Mouse (Mus musculus) spleen, adult 2 months (tissue): Measurements from ENCODE around the gene Wfikkn2. TPM values are rescaled to one million over a fixed set of nuclear protein-coding genes. Genes with fewer than 3 reads are reported as not detected.

ENCODE experiments used
- DNase-seq, 2 experiments: peaks; one replicate each; pipeline versions ENCODE4 v3.0.0 to v3.0.0-alpha.2; 2012 to 2021; ENCODE audit warnings: low spot score in 2 of 2, low read depth in 1 of 2
- H3K27ac ChIP-seq: fragments of 200-500 bp; 2 replicates; pipeline ENCODE4 v1.5.1; 2012; ENCODE audit warnings: low read length, inconsistent platforms; ENCODE audit not compliant: insufficient read depth
- H3K27me3 ChIP-seq: fragments of 200-500 bp; 2 replicates; pipeline ENCODE4 v1.6.1; 2012; ENCODE audit warnings: mild to moderate bottlenecking, moderate library complexity, low read length, inconsistent platforms; ENCODE audit not compliant: control insufficient read depth, insufficient read depth
- H3K36me3 ChIP-seq: fragments of 200-500 bp; 2 replicates; pipeline ENCODE4 v1.6.1; 2012; ENCODE audit warnings: mild to moderate bottlenecking, low read length, inconsistent platforms; ENCODE audit not compliant: control insufficient read depth, insufficient read depth
- H3K4me1 ChIP-seq: fragments of 200-500 bp; 2 replicates; pipeline ENCODE4 v1.6.1; 2011; ENCODE audit warnings: inconsistent platforms; ENCODE audit not compliant: control insufficient read depth, insufficient read depth, insufficient read length
- H3K4me3 ChIP-seq: fragments of 200-500 bp; 2 replicates; pipeline ENCODE4 v1.5.1; 2011; ENCODE audit warnings: mild to moderate bottlenecking, inconsistent platforms; ENCODE audit not compliant: insufficient read depth, insufficient read length; ENCODE audit errors: extremely low read depth
- CTCF ChIP-seq: fragments of 200-500 bp; IDR thresholded peaks from 2 replicates; pipeline ENCODE4 v1.5.1; 2011; ENCODE audit warnings: mild to moderate bottlenecking, inconsistent platforms; ENCODE audit not compliant: insufficient read depth, insufficient read length, insufficient replicate concordance; ENCODE audit errors: extremely low read depth
- POLR2A ChIP-seq: fragments of 200-500 bp; IDR thresholded peaks from 2 replicates; pipeline ENCODE4 v1.6.1; 2011; ENCODE audit warnings: low read depth, low read length, inconsistent platforms
- WGBS: fragments of 180-500 bp; shearing (Covaris S2); methylation state at CpG from one replicate; pipeline ENCODE4 v1.1.7; 2018; 5-methylcytosine and 5-hydroxymethylcytosine counted together
- polyA plus RNA-seq: library from polyadenylated mRNA; depleted of rRNA; stranded (reverse); fragments of >200 nt; gene quantifications from 2 replicates; pipeline ENCODE4 v1.2.3, GENCODE M21; 2012; rRNA removed

Wfikkn2 gene
- polyA plus RNA-seq, 1 experiment: 0.69 TPM

DNA sequence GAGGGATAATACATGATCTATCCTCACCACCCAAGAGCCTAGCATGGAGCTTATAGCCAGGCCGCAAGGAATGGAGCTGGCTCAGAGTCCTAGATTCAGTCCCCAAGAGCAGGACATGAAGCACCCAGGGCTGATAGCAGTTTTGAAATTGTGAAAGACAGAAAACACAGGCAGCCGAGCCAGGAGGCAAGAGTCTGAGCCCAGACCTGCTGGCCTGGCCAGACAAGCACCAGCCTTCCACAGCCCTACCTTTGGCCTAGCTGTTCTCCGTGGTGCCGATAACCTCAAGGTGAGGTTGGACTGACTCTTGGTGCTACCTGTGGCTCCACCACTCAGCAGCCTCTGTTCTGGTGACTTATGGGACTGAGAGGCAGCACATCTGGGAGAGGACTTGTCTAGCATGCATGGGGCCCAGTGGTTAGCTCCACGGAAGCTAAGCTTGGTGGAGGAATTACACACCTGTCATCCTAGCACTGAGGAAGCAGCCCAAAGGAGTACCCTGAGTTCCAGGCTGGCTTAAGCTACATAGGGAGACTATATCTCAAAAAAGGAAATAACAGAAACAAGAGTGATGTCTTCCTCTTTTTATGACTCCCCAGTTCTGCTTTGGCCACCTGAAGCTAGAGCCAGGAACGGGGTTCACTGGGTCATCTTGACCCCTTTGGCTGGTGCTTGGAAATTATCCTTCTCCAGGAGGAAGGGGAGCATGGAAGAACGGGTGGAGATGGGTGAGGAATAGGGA lies 47.2 kb downstream of the Wfikkn2 start:
- Histone ChIP-seq H3K36me3 (no peaks in the 10 kb centered on the region), H3K27ac (no peak overlapping the region), H3K4me1 (no peaks in the 10 kb centered on the region), H3K27me3 (no peaks in the 10 kb centered on the region), H3K4me3 (no peak overlapping the region)
- 66% methylated on average over 7 of the region's 7 CpGs for WGBS
- DNase-seq: no peak
- no peak for TF ChIP-seq POLR2A
- no peak for TF ChIP-seq CTCF

GRCm38 (mm10) chr11:94196311-94196710 lies 49.5 kb downstream of the Wfikkn2 start:
- TF ChIP-seq POLR2A (no peak), CTCF (no peak)
- Histone ChIP-seq H3K4me3 (no peak overlapping the region), H3K27ac (no peak overlapping the region), H3K36me3 (no peaks in the 10 kb centered on the region), H3K4me1 (no peaks in the 10 kb centered on the region), H3K27me3 (no peaks in the 10 kb centered on the region)
- no peak for DNase-seq
- 87% methylated on average over 3 of the region's 3 CpGs for WGBS

GRCm38 (mm10) chr11:94193109-94193508 lies 52.7 kb downstream of the Wfikkn2 start:
- 77% methylated on average over 2 of the region's 2 CpGs for WGBS
- no peak for DNase-seq
- no peak overlapping the region for H3K27ac ChIP-seq
- H3K4me3 ChIP-seq: no peak overlapping the region
- H3K36me3 ChIP-seq: no peaks in the 10 kb centered on the region
- H3K4me1 ChIP-seq: no peaks in the 10 kb centered on the region
- TF ChIP-seq CTCF: no peak
- TF ChIP-seq POLR2A: no peak
- no peaks in the 10 kb centered on the region for H3K27me3 ChIP-seq

- Histone ChIP-seq H3K4me1 (no peaks in the 10 kb centered on the region), H3K27ac (no peak overlapping the region), H3K4me3 (no peak overlapping the region), H3K27me3 (no peaks in the 10 kb centered on the region), H3K36me3 (no peaks in the 10 kb centered on the region)
- no peak for DNase-seq
- no peak for TF ChIP-seq CTCF
- WGBS: 96% methylated on average over 5 of the region's 5 CpGs
These were observed 55.1 kb downstream of the Wfikkn2 start for GRCm38 (mm10) chr11:94190665-94191064.

GRCm38 (mm10) chr11:94189579-94189978 lies 56.2 kb downstream of the Wfikkn2 start:
- Histone ChIP-seq H3K4me3 (no peak overlapping the region), H3K27me3 (no peaks in the 10 kb centered on the region), H3K27ac (no peak overlapping the region), H3K4me1 (no peaks in the 10 kb centered on the region), H3K36me3 (no peaks in the 10 kb centered on the region)
- DNase-seq: no peak
- WGBS: 75% methylated on average over 10 of the region's 10 CpGs
- TF ChIP-seq CTCF: no peak
- no peak for TF ChIP-seq POLR2A

Other genes starting within 250 kb of the Wfikkn2 start
- gene Spag9, start 249.9 kb downstream of the Wfikkn2 start, polyA plus RNA-seq: 14.8 and 27.5 TPM in 2 replicates
- 10.2 and 11.9 TPM in 2 replicates for gene Tob1, start 34.6 kb downstream of the Wfikkn2 start, polyA plus RNA-seq
- gene Gm21885, start 35.9 kb upstream of the Wfikkn2 start, polyA plus RNA-seq: not detected in 2 replicates
- 6.6 and 7.3 TPM in 2 replicates for gene Luc7l3, start 76.0 kb upstream of the Wfikkn2 start, polyA plus RNA-seq
- gene Ankrd40, start 82.0 kb upstream of the Wfikkn2 start, polyA plus RNA-seq: 50.7 and 65.5 TPM in 2 replicates
- 44.5 and 58.7 TPM in 2 replicates for gene Abcc3, start 147.0 kb upstream of the Wfikkn2 start, polyA plus RNA-seq
- 9.8 and 12.0 TPM in 2 replicates for gene Cacna1g, start 228.2 kb upstream of the Wfikkn2 start, polyA plus RNA-seq
- gene Spata20, start 240.2 kb upstream of the Wfikkn2 start, polyA plus RNA-seq: not detected in 2 replicates